Mouse (Mus musculus): ENCODE results near the gene Cyp4v3. TPM values are rescaled to one million over a fixed set of nuclear protein-coding genes. Genes with fewer than 3 reads are reported as not detected.
A peak's percentile ranks its signal among the peaks of the same experiment; 100 is the strongest.
"Not testable (repeated sequence)": the region's sequence is repeated elsewhere in the genome, so short reads cannot be mapped to it uniquely, and the experiment has no call there.

The Cyp4v3 gene
- total RNA-seq, 1 experiment, result 0.27 TPM

GRCm38 (mm10) chr8:45341630-45342628 is 8.9 kb upstream of the Cyp4v3 start:
- no peak for TF ChIP-seq ZNF384 (IDR thresholded peaks at IDR 0.05; ENCODE audit: low read depth, low read length)
- in situ Hi-C loops (cut with MboI; ENCODE audit: low sequenced_read_pairs in 2 of 2, unreplicated experiment in 2 of 2), result no loop called here
- Histone ChIP-seq H3K4me1 (ENCODE audit: control insufficient read depth in 2 of 2, insufficient read depth in 2 of 2, low read length in 2 of 2, poor library complexity in 1 of 2) (no peaks in the 10 kb centered on the region), H3K36me3 (ENCODE audit: control insufficient read depth, insufficient read depth, low read length, poor library complexity, severe bottlenecking) (no peaks in the 10 kb centered on the region), H3K4me3 (ENCODE audit: insufficient read depth in 1 of 2, low read depth in 1 of 2, low read length in 2 of 2, poor library complexity in 1 of 2, severe bottlenecking in 1 of 2) (no peak overlapping the region), H3K9me3 (ENCODE audit: control insufficient read depth, insufficient read depth, low read depth, low read length) (no peaks in the 10 kb centered on the region), H3K9ac (ENCODE audit: insufficient read depth, low read depth, low read length, poor library complexity, severe bottlenecking) (no peak overlapping the region), H3K27ac (ENCODE audit: insufficient read depth, low read depth, low read length, poor library complexity, severe bottlenecking) (no peak overlapping the region)
- DNase-seq (ENCODE audit: low read depth, low spot score), result no peak

- TF ChIP-seq ZNF384 (IDR thresholded peaks at IDR 0.05; ENCODE audit: low read depth, low read length) (no peak), MAFK (IDR thresholded peaks at IDR 0.05; ENCODE audit: insufficient read depth, low read depth, low read length) (no peak), HCFC1 (IDR thresholded peaks at IDR 0.05; ENCODE audit: borderline replicate concordance, insufficient read depth, low read length) (no peak), ZC3H11A (IDR thresholded peaks at IDR 0.05; ENCODE audit: borderline replicate concordance, low read depth, low read length) (no peak), CHD2 (IDR thresholded peaks at IDR 0.05; ENCODE audit: low read depth, low read length) (no peak)
- Histone ChIP-seq H3K9me3 (ENCODE audit: control insufficient read depth, insufficient read depth, low read depth, low read length) (no peaks in the 10 kb centered on the region), H3K36me3 (ENCODE audit: control insufficient read depth, insufficient read depth, low read length, poor library complexity, severe bottlenecking) (no peaks in the 10 kb centered on the region), H3K9ac (ENCODE audit: insufficient read depth, low read depth, low read length, poor library complexity, severe bottlenecking) (no peak overlapping the region), H3K4me3 (ENCODE audit: insufficient read depth in 1 of 2, low read depth in 1 of 2, low read length in 2 of 2, poor library complexity in 1 of 2, severe bottlenecking in 1 of 2) (peak overlapping the region; percentile 50 to 63), H3K27ac (ENCODE audit: insufficient read depth, low read depth, low read length, poor library complexity, severe bottlenecking) (no peak overlapping the region), H3K4me1 (ENCODE audit: control insufficient read depth in 2 of 2, insufficient read depth in 2 of 2, low read length in 2 of 2, poor library complexity in 1 of 2) (no peaks in the 10 kb centered on the region)
- in situ Hi-C loops (cut with MboI; ENCODE audit: low sequenced_read_pairs in 2 of 2, unreplicated experiment in 2 of 2), result no loop called here
- no peak for DNase-seq (ENCODE audit: low read depth, low spot score)
Observed at GRCm38 (mm10) chr8:45333493-45333892, 477 bp upstream of the Cyp4v3 start.

DNA sequence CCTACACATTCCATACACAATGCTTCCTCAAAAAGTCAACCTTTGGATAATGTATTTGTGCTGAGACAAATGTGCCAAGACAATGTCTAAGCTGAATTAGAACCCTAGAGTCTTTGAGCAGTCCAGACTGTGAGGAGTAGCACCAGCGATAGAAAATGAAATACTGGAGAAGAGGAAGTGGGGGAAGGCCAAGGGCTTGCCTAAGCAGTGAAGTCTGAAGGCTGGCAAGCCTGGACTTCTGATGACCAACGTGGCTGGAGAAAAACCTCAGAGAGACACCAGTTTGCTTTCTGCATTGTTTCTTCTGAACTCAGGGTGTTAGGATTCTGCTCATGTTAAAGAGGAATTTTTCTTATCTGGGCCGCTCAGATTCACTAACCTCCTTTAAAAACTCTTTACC is 2.2 kb downstream of the Cyp4v3 start:
- in situ Hi-C loops (cut with MboI; ENCODE audit: low sequenced_read_pairs in 2 of 2, unreplicated experiment in 2 of 2), result no loop called here
- Histone ChIP-seq H3K9me3 (ENCODE audit: control insufficient read depth, insufficient read depth, low read depth, low read length) (no peaks in the 10 kb centered on the region), H3K36me3 (ENCODE audit: control insufficient read depth, insufficient read depth, low read length, poor library complexity, severe bottlenecking) (no peaks in the 10 kb centered on the region), H3K4me3 (ENCODE audit: insufficient read depth in 1 of 2, low read depth in 1 of 2, low read length in 2 of 2, poor library complexity in 1 of 2, severe bottlenecking in 1 of 2) (no peak overlapping the region), H3K9ac (ENCODE audit: insufficient read depth, low read depth, low read length, poor library complexity, severe bottlenecking) (no peak overlapping the region), H3K4me1 (ENCODE audit: control insufficient read depth in 2 of 2, insufficient read depth in 2 of 2, low read length in 2 of 2, poor library complexity in 1 of 2) (no peaks in the 10 kb centered on the region), H3K27ac (ENCODE audit: insufficient read depth, low read depth, low read length, poor library complexity, severe bottlenecking) (no peak overlapping the region)
- TF ChIP-seq CHD2 (IDR thresholded peaks at IDR 0.05; ENCODE audit: low read depth, low read length), result no peak
- TF ChIP-seq ZNF384 (IDR thresholded peaks at IDR 0.05; ENCODE audit: low read depth, low read length), result no peak
- TF ChIP-seq HCFC1 (IDR thresholded peaks at IDR 0.05; ENCODE audit: borderline replicate concordance, insufficient read depth, low read length), result no peak
- no peak for TF ChIP-seq MAFK (IDR thresholded peaks at IDR 0.05; ENCODE audit: insufficient read depth, low read depth, low read length)
- no peak for TF ChIP-seq ZC3H11A (IDR thresholded peaks at IDR 0.05; ENCODE audit: borderline replicate concordance, low read depth, low read length)
- no peak for DNase-seq (ENCODE audit: low read depth, low spot score)

- TF ChIP-seq ZNF384 (IDR thresholded peaks at IDR 0.05; ENCODE audit: low read depth, low read length), result no peak
- TF ChIP-seq HCFC1 (IDR thresholded peaks at IDR 0.05; ENCODE audit: borderline replicate concordance, insufficient read depth, low read length), result no peak
- no peak for TF ChIP-seq ZC3H11A (IDR thresholded peaks at IDR 0.05; ENCODE audit: borderline replicate concordance, low read depth, low read length)
- TF ChIP-seq MAFK (IDR thresholded peaks at IDR 0.05; ENCODE audit: insufficient read depth, low read depth, low read length), result no peak
- TF ChIP-seq CHD2 (IDR thresholded peaks at IDR 0.05; ENCODE audit: low read depth, low read length), result no peak
- in situ Hi-C loops (cut with MboI; ENCODE audit: low sequenced_read_pairs in 2 of 2, unreplicated experiment in 2 of 2), result no loop called here
- Histone ChIP-seq H3K27ac (ENCODE audit: insufficient read depth, low read depth, low read length, poor library complexity, severe bottlenecking) (no peak overlapping the region), H3K9me3 (ENCODE audit: control insufficient read depth, insufficient read depth, low read depth, low read length) (no peaks in the 10 kb centered on the region), H3K36me3 (ENCODE audit: control insufficient read depth, insufficient read depth, low read length, poor library complexity, severe bottlenecking) (no peaks in the 10 kb centered on the region), H3K4me1 (ENCODE audit: control insufficient read depth in 2 of 2, insufficient read depth in 2 of 2, low read length in 2 of 2, poor library complexity in 1 of 2) (no peaks in the 10 kb centered on the region), H3K4me3 (ENCODE audit: insufficient read depth in 1 of 2, low read depth in 1 of 2, low read length in 2 of 2, poor library complexity in 1 of 2, severe bottlenecking in 1 of 2) (no peak overlapping the region), H3K9ac (ENCODE audit: insufficient read depth, low read depth, low read length, poor library complexity, severe bottlenecking) (no peak overlapping the region)
- DNase-seq (ENCODE audit: low read depth, low spot score), result no peak
Observed at GRCm38 (mm10) chr8:45329206-45329980, 3.6 kb downstream of the Cyp4v3 start.

- H3K9ac ChIP-seq (ENCODE audit: insufficient read depth, low read depth, low read length, poor library complexity, severe bottlenecking); H3K9me3 ChIP-seq (ENCODE audit: control insufficient read depth, insufficient read depth, low read depth, low read length); H3K4me1 ChIP-seq (ENCODE audit: control insufficient read depth in 2 of 2, insufficient read depth in 2 of 2, low read length in 2 of 2, poor library complexity in 1 of 2); H3K27ac ChIP-seq (ENCODE audit: insufficient read depth, low read depth, low read length, poor library complexity, severe bottlenecking); in situ Hi-C loops (cut with MboI; ENCODE audit: low sequenced_read_pairs in 2 of 2, unreplicated experiment in 2 of 2); H3K36me3 ChIP-seq (ENCODE audit: control insufficient read depth, insufficient read depth, low read length, poor library complexity, severe bottlenecking); H3K4me3 ChIP-seq (ENCODE audit: insufficient read depth in 1 of 2, low read depth in 1 of 2, low read length in 2 of 2, poor library complexity in 1 of 2, severe bottlenecking in 1 of 2); DNase-seq (ENCODE audit: low read depth, low spot score): not testable (repeated sequence)
Observed at GRCm38 (mm10) chr8:45327076-45327475, 5.9 kb downstream of the Cyp4v3 start.

Measured in ES-E14 (cell line).